Mouse (Mus musculus): ENCODE measurements around the gene Gm3278.
"Not testable (repeated sequence)": the region's sequence is repeated elsewhere in the genome, so short reads cannot be mapped to it uniquely, and the experiment has no call there.

Gm3278 gene

DNA sequence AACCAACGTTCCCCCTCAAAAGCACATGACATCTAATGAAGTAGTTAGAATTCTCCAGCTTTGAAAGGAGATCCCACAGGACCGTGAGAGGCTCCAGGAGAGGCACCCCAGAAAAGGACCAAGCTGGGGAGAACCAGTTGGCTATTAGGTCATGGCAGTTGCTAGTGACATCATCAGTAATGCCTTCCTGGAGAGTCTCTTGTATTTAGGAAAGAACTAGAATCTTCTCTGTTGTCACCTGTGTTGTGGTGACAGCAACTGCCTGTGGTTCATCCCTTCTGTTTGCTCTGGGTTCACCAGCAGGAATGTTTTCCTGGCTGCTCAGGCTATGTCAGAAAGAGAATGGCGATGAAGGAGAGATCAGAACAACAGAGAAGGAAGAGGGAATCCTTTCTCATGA is at the start of gene Gm3278:
Gm3278 (plus strand) TSS at position 301 of the 400 bp plus-strand sequence.
- DNase-seq (ENCODE audit: low spot score), result not testable (repeated sequence)

DNA sequence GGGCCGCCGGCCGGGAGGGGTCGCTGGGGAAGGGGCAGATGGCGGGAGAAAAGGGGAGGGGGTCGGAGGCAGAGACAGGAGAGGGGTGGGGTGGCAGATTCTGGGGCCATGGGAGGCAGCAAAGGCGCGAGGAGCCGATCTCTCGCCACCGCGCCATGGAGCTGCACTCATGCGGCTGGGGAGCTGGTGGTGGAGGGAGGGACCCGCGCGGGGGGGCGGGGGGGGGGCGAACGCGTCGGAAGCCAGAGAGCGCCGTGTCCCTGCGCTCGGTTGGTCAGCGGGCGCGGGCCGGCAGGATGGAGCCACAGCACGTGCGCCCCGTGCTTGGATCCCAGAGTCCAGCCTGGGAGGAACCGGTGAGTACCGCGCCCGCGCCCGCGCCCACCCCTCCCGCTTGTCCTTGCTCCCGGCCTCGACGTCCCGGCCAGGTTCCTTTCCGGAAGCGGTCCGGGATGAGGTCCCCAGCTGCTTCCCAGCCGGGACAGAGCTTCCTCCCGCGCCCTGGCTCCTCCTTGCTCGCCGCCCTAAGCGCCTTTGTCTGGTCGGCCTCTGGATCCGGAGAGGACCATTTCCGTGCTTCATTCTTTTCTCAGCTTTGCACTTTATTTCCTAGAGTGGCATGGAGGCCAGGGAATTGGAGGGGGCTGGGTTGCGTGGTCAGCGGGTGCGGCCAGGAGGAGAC is 36.8 kb upstream of the Gm3278 start, which contains the start of gene Gm3264:
Gm3264 (plus strand) TSS at position 278 of the 682 bp plus-strand sequence.
- DNase-seq (ENCODE audit: low spot score), result peak; percentile 1
